Comparison of ENCODE assay signal across 8 mouse cellular contexts in the genomic region with DNA sequence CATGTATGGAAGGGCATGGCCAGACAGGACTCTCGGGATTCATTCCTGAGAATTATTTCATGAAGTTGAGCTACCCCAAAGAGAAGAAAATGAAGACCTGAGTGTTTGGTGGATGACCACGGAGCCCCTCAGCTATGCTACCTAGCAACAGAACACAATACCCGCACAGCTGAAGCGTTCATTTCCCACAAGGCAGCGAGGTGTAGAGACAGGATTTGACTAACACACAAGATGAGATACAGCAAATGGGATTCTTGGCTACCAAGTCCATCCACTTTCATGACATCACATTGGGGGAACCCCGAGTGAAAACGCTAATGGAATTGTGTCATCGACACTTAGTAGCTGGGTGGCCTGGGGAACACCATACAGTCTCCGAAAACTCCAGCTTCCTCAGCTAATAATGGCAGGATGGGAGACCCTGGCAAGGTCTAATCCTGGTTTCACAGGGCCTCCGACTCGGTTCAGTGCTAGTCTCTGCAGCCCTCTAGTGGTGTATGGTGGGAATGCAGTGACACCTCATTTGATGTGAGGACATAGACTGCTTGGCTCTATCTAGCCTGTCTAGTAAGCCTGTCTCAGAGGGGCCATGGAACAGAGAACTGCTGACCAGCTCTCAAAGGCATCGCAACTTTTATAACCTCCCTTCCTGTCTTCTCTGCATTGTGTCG. TPM values are rescaled to one million over a fixed set of nuclear protein-coding genes. Genes with fewer than 3 reads are reported as not detected.
DNase-seq lines count a peak whose midpoint lies in the region; ATAC-seq and TF ChIP-seq lines count a peak whose summit lies in the region.

No protein-coding gene starts in this region.

- ATAC-seq in heart, embryonic 14.5 days (ENCODE audit: insufficient number of reproducible peaks, insufficient read depth, low FRiP score, low read depth) = peak; percentile 62
- ATAC-seq in kidney, postnatal 0 days (replicated peaks; ENCODE audit: low FRiP score, low read depth) = peak; percentile 74; the same call in 1 of the 2 replicates

- H3K4me1 ChIP-seq in embryonic fibroblast, embryonic 13.5 days (ENCODE audit: control insufficient read depth, insufficient read depth, low read length) = 0 out of 2 replicates have a peak, but pooled peaks cover 2% of the 10 kb centered on the region
- H3K4me1 ChIP-seq in heart, embryonic 14.5 days (ENCODE audit: control insufficient read depth in 2 of 2, insufficient read depth in 2 of 2, low read length in 2 of 2) = peaks cover 8 to 18% of the 10 kb centered on the region in 2 experiments
- no peaks in the 10 kb centered on the region for H3K4me1 ChIP-seq in kidney, postnatal 0 days (replicated peaks; ENCODE audit: insufficient read depth, low read length)

- no peaks in the 10 kb centered on the region for H3K9me3 ChIP-seq in heart, embryonic 14.5 days (ENCODE audit: control insufficient read depth, low read length)
- no peaks in the 10 kb centered on the region for H3K9me3 ChIP-seq in kidney, postnatal 0 days (replicated peaks; ENCODE audit: low read length)

- no peaks in the 10 kb centered on the region for H3K27me3 ChIP-seq in heart, embryonic 14.5 days (ENCODE audit: control insufficient read depth, insufficient read depth, low read length)
- H3K27me3 ChIP-seq in kidney, postnatal 0 days (ENCODE audit: insufficient read depth, low read length) = no peaks in the 10 kb centered on the region
- no peaks in the 10 kb centered on the region for H3K27me3 ChIP-seq in splenic B cell, adult 2 months (ENCODE audit: control insufficient read depth, insufficient read depth, low read length, poor library complexity, severe bottlenecking)

- H3K4me2 ChIP-seq in heart, embryonic 14.5 days (ENCODE audit: low read length) = no peak overlapping the region
- H3K4me2 ChIP-seq in kidney, postnatal 0 days (ENCODE audit: low read length) = no peak overlapping the region

- no peak overlapping the region for H3K4me3 ChIP-seq in embryonic fibroblast, embryonic 13.5 days (ENCODE audit: insufficient read depth, low read length)
- no peak overlapping the region for H3K4me3 ChIP-seq in heart, embryonic 14.5 days (ENCODE audit: control insufficient read depth in 1 of 2, insufficient read depth in 1 of 2, low read depth in 1 of 2, low read length in 2 of 2)
- H3K4me3 ChIP-seq in kidney, postnatal 0 days (replicated peaks; ENCODE audit: low read depth, low read length) = no peak overlapping the region

- TF ChIP-seq CTCF in embryonic fibroblast, embryonic 13.5 days (IDR thresholded peaks at IDR 0.05; ENCODE audit: borderline replicate concordance, insufficient read depth, low read length) = peak; percentile 96
- peak; percentile 98 for TF ChIP-seq CTCF in kidney, postnatal 0 days (IDR thresholded peaks at IDR 0.05; ENCODE audit: low read depth)

- 33% methylated on average over 13 of the region's 13 CpGs for WGBS in heart, embryonic 14.5 days
- 28% methylated on average over 13 of the region's 13 CpGs for WGBS in kidney, postnatal 0 days

- no peak overlapping the region for H3K27ac ChIP-seq in embryonic fibroblast, embryonic 13.5 days (ENCODE audit: insufficient read depth, low read length)
- H3K27ac ChIP-seq in heart, embryonic 14.5 days (replicated peaks in 1 of 2; ENCODE audit: control insufficient read depth in 1 of 2, insufficient read depth in 1 of 2, low read depth in 2 of 2, low read length in 2 of 2) = no peak overlapping the region
- no peak overlapping the region for H3K27ac ChIP-seq in kidney, postnatal 0 days

- H3K9ac ChIP-seq in heart, embryonic 14.5 days (ENCODE audit: low read length) = no peak overlapping the region
- no peak overlapping the region for H3K9ac ChIP-seq in kidney, postnatal 0 days (ENCODE audit: low read depth, low read length)

- no peaks in the 10 kb centered on the region for H3K36me3 ChIP-seq in heart, embryonic 14.5 days (ENCODE audit: control insufficient read depth, insufficient read depth, low read length)
- no peaks in the 10 kb centered on the region for H3K36me3 ChIP-seq in kidney, postnatal 0 days (ENCODE audit: insufficient read depth, low read length)
- H3K36me3 ChIP-seq in splenic B cell, adult 2 months (ENCODE audit: control insufficient read depth, insufficient read depth, low read length, poor library complexity, severe bottlenecking) = no peaks in the 10 kb centered on the region

- DNase-seq in CD4-positive, CD25-positive, alpha-beta regulatory T cell, adult 2 months (ENCODE audit: low read depth, low spot score) = peak; percentile 84
- DNase-seq in brain, adult 2 months (ENCODE audit: low read depth, low spot score) = peak; percentile 90
- DNase-seq in kidney, postnatal 0 days (ENCODE audit: low spot score) = peak; percentile 91
- peak; percentile 80 for DNase-seq in liver
- peak; percentile 36 to 72 for DNase-seq in natural killer cell, adult 2 months (ENCODE audit: low spot score in 2 of 2)
- DNase-seq in splenic B cell, adult 2 months (ENCODE audit: low read depth, low spot score) = peak; percentile 84

- TF ChIP-seq POLR2A in embryonic fibroblast, embryonic 13.5 days (IDR thresholded peaks at IDR 0.05; ENCODE audit: low read depth, low read length) = no peak

RNA-seq across cellular contexts. Expression of a gene that starts 40.9 kb away (rescaled TPM):
- polyA plus RNA-seq in embryonic fibroblast, embryonic 13.5 days (2011; ENCODE audit: insufficient read length, low read depth, missing spikeins) = 32.2 and 36.8 TPM in 2 replicates
- 30.5 and 32.1 TPM in 2 replicates for polyA plus RNA-seq in heart, embryonic 14.5 days (2014; fragmentation: Nextera tagmentation; extraction: Ambion mirVana)
- 42.0 and 43.7 TPM in 2 replicates for polyA plus RNA-seq in kidney, postnatal 0 days (2015; fragmentation: Nextera tagmentation; extraction: Ambion mirVana)
